Mouse (Mus musculus) MEL (cell line): ENCODE measurements around the gene Sec61g. TPM values are rescaled to one million over a fixed set of nuclear protein-coding genes. Genes with fewer than 3 reads are reported as not detected.

ENCODE experiments used
- DNase-seq: peaks from one replicate; pipeline ENCODE4 v3.0.0; 2011; ENCODE audit warnings: low read depth, low spot score
- H3K27ac ChIP-seq: 2 replicates; pipeline ENCODE4 v1.5.1; 2012; ENCODE audit warnings: low read depth, mild to moderate bottlenecking, control low read depth, low read length, moderate library complexity; ENCODE audit not compliant: control insufficient read depth
- H3K27me3 ChIP-seq, 2 experiments: fragments of 150-350 bp in 1 of 2; sonication (generic) in 1 of 2; 2 replicates each; pipeline ENCODE4 v1.6.1; 2012; ENCODE audit warnings: low read length in 2 of 2, mild to moderate bottlenecking in 2 of 2, improper control_type of control experiment in 1 of 2, moderate library complexity in 1 of 2; ENCODE audit not compliant: insufficient read depth in 2 of 2, control insufficient read depth in 1 of 2
- H3K36me3 ChIP-seq, 2 experiments: 2 replicates each; pipeline ENCODE4 v1.6.1; 2012 to 2014; ENCODE audit warnings: low read length in 2 of 2, improper control_type of control experiment in 1 of 2, inconsistent platforms in 1 of 2, mild to moderate bottlenecking in 1 of 2; ENCODE audit not compliant: insufficient read depth in 2 of 2, control insufficient read depth in 1 of 2
- H3K4me1 ChIP-seq, 2 experiments: fragments of 150-350 bp in 1 of 2; sonication (generic) in 1 of 2; 2 replicates each; pipeline ENCODE4 v1.6.1; 2012; ENCODE audit warnings: low read length in 2 of 2, improper control_type of control experiment in 1 of 2, mild to moderate bottlenecking in 1 of 2; ENCODE audit not compliant: insufficient read depth in 2 of 2, control insufficient read depth in 1 of 2
- H3K4me3 ChIP-seq, 2 experiments: fragments of 150-350 bp in 1 of 2; sonication (generic) in 1 of 2; 2 replicates each; pipeline ENCODE4 v1.5.1; 2012; ENCODE audit warnings: low read depth in 2 of 2, low read length in 2 of 2, mild to moderate bottlenecking in 2 of 2, moderate library complexity in 2 of 2, control low read depth in 1 of 2, improper control_type of control experiment in 1 of 2; ENCODE audit not compliant: control insufficient read depth in 1 of 2, insufficient read depth in 1 of 2
- H3K79me2 ChIP-seq: 2 replicates; pipeline ENCODE4 v1.6.1; 2012; ENCODE audit warnings: mild to moderate bottlenecking, low read length, moderate library complexity; ENCODE audit not compliant: control insufficient read depth, poor library complexity, insufficient read depth
- H3K9ac ChIP-seq: 2 replicates; pipeline ENCODE4 v1.6.1; 2012; ENCODE audit warnings: low read depth, mild to moderate bottlenecking, control low read depth, low read length, moderate library complexity; ENCODE audit not compliant: control insufficient read depth, poor library complexity, severe bottlenecking
- H3K9me3 ChIP-seq: fragments of 150-350 bp; sonication (generic); replicated peaks from 2 replicates; pipeline ENCODE4 v1.6.1; 2012; ENCODE audit warnings: mild to moderate bottlenecking, low read length, improper control_type of control experiment, moderate library complexity; ENCODE audit not compliant: insufficient read depth
- CHD2 ChIP-seq: IDR thresholded peaks from 2 replicates; pipeline ENCODE4 v1.6.1; 2011; ENCODE audit warnings: low read length, improper control_type of control experiment
- EP300 ChIP-seq, 2 experiments: IDR thresholded peaks; 2 replicates each; pipeline ENCODE4 v1.6.1; 2011; ENCODE audit warnings: improper control_type of control experiment in 2 of 2, low read length in 2 of 2, low read depth in 1 of 2, mild to moderate bottlenecking in 1 of 2
- ETS1 ChIP-seq: IDR thresholded peaks from 2 replicates; pipeline ENCODE4 v1.6.1; 2012; ENCODE audit warnings: low read depth, mild to moderate bottlenecking, inconsistent platforms, low read length, improper control_type of control experiment, moderate library complexity
- GATA1 ChIP-seq: IDR thresholded peaks from 2 replicates; pipeline ENCODE4 v1.6.1; 2011; ENCODE audit warnings: low read depth, low read length, improper control_type of control experiment
- MAFK ChIP-seq: IDR thresholded peaks from 2 replicates; pipeline ENCODE4 v1.6.1; 2011; ENCODE audit warnings: low read depth, mild to moderate bottlenecking, low read length, improper control_type of control experiment, borderline replicate concordance
- MAZ ChIP-seq: IDR thresholded peaks from 2 replicates; pipeline ENCODE4 v1.6.1; 2012; ENCODE audit warnings: low read depth, mild to moderate bottlenecking, inconsistent platforms, low read length, improper control_type of control experiment
- MEF2A ChIP-seq: IDR thresholded peaks from 2 replicates; pipeline ENCODE4 v1.6.1; 2014; ENCODE audit warnings: low read depth, mild to moderate bottlenecking, inconsistent platforms, low read length, improper control_type of control experiment; ENCODE audit not compliant: poor library complexity, insufficient replicate concordance, severe bottlenecking; ENCODE audit errors: extremely low read depth
- MYB ChIP-seq: IDR thresholded peaks from 2 replicates; pipeline ENCODE4 v1.6.1; 2011; ENCODE audit warnings: mild to moderate bottlenecking, low read depth, low read length, improper control_type of control experiment
- POLR2A ChIP-seq, 2 experiments: IDR thresholded peaks; 2 replicates each; pipeline ENCODE4 v1.6.1; 2011 to 2012; ENCODE audit warnings: low read length in 2 of 2, mild to moderate bottlenecking in 2 of 2, control low read depth in 1 of 2, improper control_type of control experiment in 1 of 2, low read depth in 1 of 2, moderate library complexity in 1 of 2; ENCODE audit not compliant: control insufficient read depth in 1 of 2, insufficient read depth in 1 of 2, poor library complexity in 1 of 2
- POLR2AphosphoS5 ChIP-seq: IDR thresholded peaks from 2 replicates; pipeline ENCODE4 v1.6.1; 2012; ENCODE audit warnings: low read depth, borderline replicate concordance, mild to moderate bottlenecking, inconsistent platforms, low read length, moderate library complexity, mixed read lengths
- RCOR1 ChIP-seq: IDR thresholded peaks from 2 replicates; pipeline ENCODE4 v1.6.1; 2012; ENCODE audit warnings: low read depth, mild to moderate bottlenecking, inconsistent platforms, low read length, improper control_type of control experiment
- SIN3A ChIP-seq: IDR thresholded peaks from 2 replicates; pipeline ENCODE4 v1.6.1; 2012; ENCODE audit warnings: low read length, improper control_type of control experiment, inconsistent platforms
- SMC3 ChIP-seq: IDR thresholded peaks from 2 replicates; pipeline ENCODE4 v1.6.1; 2011; ENCODE audit warnings: low read depth, low read length, improper control_type of control experiment
- TAL1 ChIP-seq: IDR thresholded peaks from 2 replicates; pipeline ENCODE4 v1.6.1; 2012; ENCODE audit warnings: mild to moderate bottlenecking, inconsistent platforms, low read length, moderate library complexity, mixed read lengths
- TCF12 ChIP-seq: IDR thresholded peaks from 2 replicates; pipeline ENCODE4 v1.6.1; 2014; ENCODE audit warnings: low read depth, mild to moderate bottlenecking, inconsistent platforms, low read length, improper control_type of control experiment, moderate library complexity
- USF2 ChIP-seq, 2 experiments: IDR thresholded peaks; 2 replicates each; pipeline ENCODE4 v1.6.1; 2011 to 2012; ENCODE audit warnings: improper control_type of control experiment in 2 of 2, low read length in 2 of 2, borderline replicate concordance in 1 of 2, inconsistent platforms in 1 of 2, low read depth in 1 of 2, mild to moderate bottlenecking in 1 of 2; ENCODE audit not compliant: insufficient read depth in 1 of 2
- ZKSCAN1 ChIP-seq: IDR thresholded peaks from 2 replicates; pipeline ENCODE4 v1.6.1; 2012; ENCODE audit warnings: low read depth, mild to moderate bottlenecking, inconsistent platforms, low read length, improper control_type of control experiment, moderate library complexity
- ZMIZ1 ChIP-seq: IDR thresholded peaks from 2 replicates; pipeline ENCODE4 v1.6.1; 2012; ENCODE audit warnings: low read depth, mild to moderate bottlenecking, inconsistent platforms, low read length, improper control_type of control experiment, moderate library complexity
- polyA plus RNA-seq, 2 experiments: library from polyadenylated mRNA; stranded (reverse) in 1 of 2; unstranded in 1 of 2; fragments of >175 nt in 1 of 2; fragments of >200 nt in 1 of 2; gene quantifications; 2 replicates each; pipeline versions ENCODE4 v1.2.1 to v1.2.4; 2012; ENCODE audit warnings: low replicate concordance in 2 of 2, low read depth in 1 of 2; ENCODE audit not compliant: insufficient read length in 2 of 2, insufficient read depth in 1 of 2, missing spikeins in 1 of 2
- total RNA-seq: library from RNA; depleted of rRNA; stranded (reverse); fragments of 300-350 nt; gene quantifications from 2 replicates; pipeline ENCODE4 v1.2.3, GENCODE M21; 2012

The Sec61g gene
- total and polyA plus RNA-seq, 3 experiments = 20.4 to 56.2 TPM; not detected in 1

GRCm38 (mm10) chr11:16507385-16508051 lies 766 bp downstream of the Sec61g start:
- Histone ChIP-seq H3K27ac (peak overlapping the region; percentile 79), H3K4me1 (peaks cover 6 to 22% of the 10 kb centered on the region in 2 experiments), H3K9ac (peak overlapping the region; percentile 99), H3K4me3 (peak overlapping the region; percentile 90 to 98), H3K79me2 (peaks cover 20% of the 10 kb centered on the region), H3K9me3 (no peaks in the 10 kb centered on the region), H3K36me3 (peaks cover 36 to 40% of the 10 kb centered on the region in 2 experiments), H3K27me3 (peaks cover 0 to 1% of the 10 kb centered on the region in 2 experiments; a peak in 1 of 4 replicates)
- peak; percentile 62 for DNase-seq
- TF ChIP-seq SIN3A = peak; percentile 6; the same call in 1 of the 2 replicates
- TF ChIP-seq POLR2A (IDR thresholded peaks at IDR 0.05; ENCODE audit: control insufficient read depth in 1 of 2, insufficient read depth in 1 of 2, low read depth in 1 of 2, low read length in 2 of 2, poor library complexity in 1 of 2) = no peak

GRCm38 (mm10) chr11:16505999-16506398 lies 2.3 kb downstream of the Sec61g start:
- Histone ChIP-seq H3K9me3 (no peaks in the 10 kb centered on the region), H3K27me3 (no peaks in the 10 kb centered on the region), H3K79me2 (peaks cover 20% of the 10 kb centered on the region), H3K27ac (no peak overlapping the region), H3K4me3 (no peak overlapping the region), H3K36me3 (peaks cover 41 to 49% of the 10 kb centered on the region in 2 experiments), H3K4me1 (peaks cover 6 to 22% of the 10 kb centered on the region in 2 experiments), H3K9ac (no peak overlapping the region)
- TF ChIP-seq MAZ (no peak), MEF2A (no peak), CHD2 (no peak), SIN3A (0 out of 2 replicates have a peak, but pooled peaks have one; percentile 3), TAL1 (0 out of 2 replicates have a peak, but pooled peaks have one; percentile 11), MAFK (no peak), ZMIZ1 (no peak), USF2 (IDR thresholded peaks at IDR 0.05; ENCODE audit: borderline replicate concordance in 1 of 2, insufficient read depth in 1 of 2, low read depth in 1 of 2, low read length in 2 of 2) (no peak), POLR2AphosphoS5 (no peak), RCOR1 (peak; percentile 10; the same call in 1 of the 2 replicates), SMC3 (no peak)
- DNase-seq = peak; percentile 25

DNA sequence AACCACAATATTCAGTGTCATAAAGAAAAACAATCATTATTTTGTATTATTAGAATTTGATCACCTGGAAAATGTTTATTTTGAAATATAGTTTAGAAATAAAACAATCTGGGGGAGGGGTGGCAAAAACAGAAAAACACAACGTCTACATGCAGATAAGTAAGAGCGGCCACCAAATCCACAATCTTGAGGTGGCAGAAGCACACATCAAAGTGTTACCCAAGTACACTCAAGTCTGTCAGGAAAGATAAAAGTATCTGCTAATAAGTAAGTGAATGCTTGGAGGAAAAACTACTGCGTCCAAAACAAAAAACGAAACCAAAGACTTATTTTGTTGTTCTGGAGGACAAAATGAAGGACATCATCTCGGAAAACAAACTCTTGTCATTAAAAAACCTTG lies 5.1 kb downstream of the Sec61g start:
- H3K4me1 ChIP-seq = peaks cover 6 to 18% of the 10 kb centered on the region in 2 experiments
- peak overlapping the region; percentile 35 for H3K27ac ChIP-seq
- TF ChIP-seq MAFK = no peak; the same call in 1 of the 2 replicates
- TF ChIP-seq TAL1 = peak; percentile 57
- TF ChIP-seq ZKSCAN1 = no peak
- peak; percentile 81 for TF ChIP-seq ETS1
- TF ChIP-seq SIN3A = 0 out of 2 replicates have a peak, but pooled peaks have one; percentile 39
- peak; percentile 76 to 85 for TF ChIP-seq EP300 (IDR thresholded peaks at IDR 0.05; ENCODE audit: low read depth in 1 of 2, low read length in 2 of 2)
- TF ChIP-seq RCOR1 = peak; percentile 55; the same call in 1 of the 2 replicates
- TF ChIP-seq MYB = no peak
- TF ChIP-seq GATA1 = peak; percentile 70
- peak; percentile 94 for TF ChIP-seq TCF12
- TF ChIP-seq, all 39 proteins: peak for 7
- no peaks in the 10 kb centered on the region for H3K9me3 ChIP-seq
- H3K36me3 ChIP-seq = peaks cover 39 to 55% of the 10 kb centered on the region in 2 experiments
- H3K4me3 ChIP-seq = peak overlapping the region in 1 of 2 experiments; percentile 16; a peak in 1 of 4 replicates
- no peaks in the 10 kb centered on the region for H3K27me3 ChIP-seq
- peaks cover 18% of the 10 kb centered on the region for H3K79me2 ChIP-seq
- peak; percentile 44 for DNase-seq
- H3K9ac ChIP-seq = no peak overlapping the region
